Mouse (Mus musculus): ENCODE data around the gene Stx12.
"Not testable (repeated sequence)": the region's sequence is repeated elsewhere in the genome, so short reads cannot be mapped to it uniquely, and the experiment has no call there.

Gene Stx12

GRCm38 (mm10) chr4:132884064-132884843, at the start of gene Stx12:
TSS of gene Stx12 (minus strand) at chr4:132884509.
- in situ Hi-C loops (cut with MboI, MseI): no loop called here

- in situ Hi-C loops (cut with MboI, MseI): loop anchor here (5.0 to 10.0 kb wide), 2 partner anchors 81 to 1182 kb away; no protein-coding TSS in a partner anchor
Observed at GRCm38 (mm10) chr4:132932752-132933404, 48.6 kb upstream of the Stx12 start.

GRCm38 (mm10) chr4:132930784-132931183, 46.5 kb upstream of the Stx12 start:
- in situ Hi-C loops (cut with MboI, MseI): loop anchor here (5.0 to 10.0 kb wide), 2 partner anchors 78 to 1184 kb away; no protein-coding TSS in a partner anchor

GRCm38 (mm10) chr4:132926520-132926919, 42.2 kb upstream of the Stx12 start:
- in situ Hi-C loops (cut with MboI, MseI): loop anchor here (10.0 kb wide), 1 partner anchor 1258 kb away; the partner anchor contains the start of gene Cep85

GRCm38 (mm10) chr4:132922558-132923008, 38.3 kb upstream of the Stx12 start, which contains the start of gene Fam76a:
TSS of gene Fam76a (minus strand) at chr4:132922558.
- in situ Hi-C loops (cut with MboI, MseI): loop anchor here (10.0 kb wide), 1 partner anchor 1262 kb away; the partner anchor contains the start of gene Cep85

GRCm38 (mm10) chr4:132922061-132922530, 37.8 kb upstream of the Stx12 start:
- in situ Hi-C loops (cut with MboI, MseI): loop anchor here (10.0 kb wide), 1 partner anchor 1263 kb away; the partner anchor contains the start of gene Cep85

- in situ Hi-C loops (cut with MboI, MseI): loop anchor here (10.0 kb wide), 1 partner anchor 1263 kb away; the partner anchor contains the start of gene Cep85
Observed at GRCm38 (mm10) chr4:132921488-132921887, 37.2 kb upstream of the Stx12 start.

GRCm38 (mm10) chr4:132920171-132920570, 35.9 kb upstream of the Stx12 start:
- in situ Hi-C loops (cut with MboI, MseI): loop anchor here (10.0 kb wide), 1 partner anchor 1265 kb away; the partner anchor contains the start of gene Cep85

GRCm38 (mm10) chr4:132918493-132918892, 34.2 kb upstream of the Stx12 start:
- in situ Hi-C loops (cut with MboI, MseI): not testable (repeated sequence)

- in situ Hi-C loops (cut with MboI, MseI): no loop called here
Observed at GRCm38 (mm10) chr4:132912156-132912555, 27.8 kb upstream of the Stx12 start.

- in situ Hi-C loops (cut with MboI, MseI): no loop called here
Observed at GRCm38 (mm10) chr4:132905843-132906360, 21.6 kb upstream of the Stx12 start.

- in situ Hi-C loops (cut with MboI, MseI): no loop called here
Observed at GRCm38 (mm10) chr4:132904765-132905309, 20.5 kb upstream of the Stx12 start.

GRCm38 (mm10) chr4:132904071-132904470, 19.8 kb upstream of the Stx12 start:
- in situ Hi-C loops (cut with MboI, MseI): no loop called here

GRCm38 (mm10) chr4:132898197-132898596, 13.9 kb upstream of the Stx12 start:
- in situ Hi-C loops (cut with MboI, MseI): no loop called here

GRCm38 (mm10) chr4:132894402-132894801, 10.1 kb upstream of the Stx12 start:
- in situ Hi-C loops (cut with MboI, MseI): no loop called here

- in situ Hi-C loops (cut with MboI, MseI): no loop called here
Observed at GRCm38 (mm10) chr4:132884844-132885374, 600 bp upstream of the Stx12 start.

GRCm38 (mm10) chr4:132883561-132884063, 697 bp downstream of the Stx12 start:
- in situ Hi-C loops (cut with MboI, MseI): no loop called here

- in situ Hi-C loops (cut with MboI, MseI): no loop called here
Observed at GRCm38 (mm10) chr4:132874363-132875097, 9.8 kb downstream of the Stx12 start.

GRCm38 (mm10) chr4:132873481-132874362, 10.6 kb downstream of the Stx12 start:
- in situ Hi-C loops (cut with MboI, MseI): no loop called here

Data from T-helper 1 cell (primary cell).